Mouse (Mus musculus) spleen, postnatal 4 days (tissue): ENCODE measurements around the gene Nsmf.
A peak's percentile ranks its signal among the peaks of the same experiment; 100 is the strongest.

Experiments used
- DNase-seq, 2 experiments: peaks; one replicate each; pipeline ENCODE4 v3.0.0; 2022; ENCODE audit warnings: low spot score in 2 of 2

The Nsmf gene

GRCm38 (mm10) chr2:25054221-25055067 lies at the start of gene Nsmf:
TSS of gene Nsmf (plus strand) at chr2:25054355.
- peak; percentile 82 to 89 for DNase-seq

GRCm38 (mm10) chr2:25006767-25007166 lies 47.4 kb upstream of the Nsmf start:
- peak in 1 of 2 experiments; percentile 6 for DNase-seq

- DNase-seq, result peak in 1 of 2 experiments; percentile 19
Observed at GRCm38 (mm10) chr2:25008250-25008649, 45.9 kb upstream of the Nsmf start.

- no peak for DNase-seq
Observed at GRCm38 (mm10) chr2:25022678-25023077, 31.5 kb upstream of the Nsmf start.

GRCm38 (mm10) chr2:25025109-25025508 lies 29.0 kb upstream of the Nsmf start:
- no peak for DNase-seq

- no peak for DNase-seq
Observed at GRCm38 (mm10) chr2:25034994-25035393, 19.2 kb upstream of the Nsmf start.

- no peak for DNase-seq
Observed at GRCm38 (mm10) chr2:25040089-25040488, 14.1 kb upstream of the Nsmf start.

GRCm38 (mm10) chr2:25050921-25051320 lies 3.2 kb upstream of the Nsmf start:
- no peak for DNase-seq

- DNase-seq, result no peak
Observed at GRCm38 (mm10) chr2:25051450-25051849, 2.7 kb upstream of the Nsmf start.

- DNase-seq, result no peak
Observed at GRCm38 (mm10) chr2:25053101-25053500, 1.1 kb upstream of the Nsmf start.

- DNase-seq, result no peak
Observed at GRCm38 (mm10) chr2:25055068-25055405, 882 bp downstream of the Nsmf start.

- no peak for DNase-seq
Observed at GRCm38 (mm10) chr2:25055409-25056155, 1.4 kb downstream of the Nsmf start.

GRCm38 (mm10) chr2:25058926-25059325 lies 4.8 kb downstream of the Nsmf start:
- DNase-seq, result no peak

- DNase-seq, result no peak
Observed at GRCm38 (mm10) chr2:25063523-25063922, 9.4 kb downstream of the Nsmf start.

- DNase-seq, result no peak
Observed at GRCm38 (mm10) chr2:25064285-25064684, 10.1 kb downstream of the Nsmf start.

- no peak for DNase-seq
Observed at GRCm38 (mm10) chr2:25065537-25065936, 11.4 kb downstream of the Nsmf start.

- DNase-seq, result no peak
Observed at GRCm38 (mm10) chr2:25066552-25066951, 12.4 kb downstream of the Nsmf start.

GRCm38 (mm10) chr2:25069537-25069936 lies 15.4 kb downstream of the Nsmf start:
- DNase-seq, result no peak

- DNase-seq, result no peak
Observed at GRCm38 (mm10) chr2:25072398-25072797, 18.2 kb downstream of the Nsmf start.

GRCm38 (mm10) chr2:25075506-25075905 lies 21.4 kb downstream of the Nsmf start:
- no peak for DNase-seq

- no peak for DNase-seq
Observed at GRCm38 (mm10) chr2:25078967-25079366, 24.8 kb downstream of the Nsmf start.

GRCm38 (mm10) chr2:25080076-25080475 lies 25.9 kb downstream of the Nsmf start, which contains the start of gene Entpd8:
TSS of gene Entpd8 (plus strand) at chr2:25080304.
- no peak for DNase-seq

- DNase-seq, result no peak
Observed at GRCm38 (mm10) chr2:25083697-25084096, 29.5 kb downstream of the Nsmf start.
